12 mouse cellular contexts compared by ENCODE assay signal in the genomic region with DNA sequence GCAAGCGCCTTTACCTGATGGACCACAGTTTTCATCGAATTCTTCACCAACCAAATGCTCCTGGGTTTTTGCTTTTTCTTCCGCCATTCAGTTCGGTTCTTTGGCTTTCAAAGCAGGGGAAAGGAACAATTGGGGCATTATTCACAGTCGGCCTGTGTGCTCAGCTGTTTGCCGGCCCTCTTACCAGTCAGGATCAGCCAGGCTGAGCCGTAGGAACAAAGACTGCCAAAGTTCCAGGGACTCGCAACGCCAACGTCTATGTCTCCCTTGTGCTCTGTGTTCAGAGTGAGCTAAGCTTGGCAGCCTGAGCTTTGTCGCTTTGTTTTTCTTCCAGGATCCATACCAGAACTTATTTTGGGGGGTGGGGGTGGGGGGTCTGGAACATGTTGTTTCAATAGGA. TPM values are rescaled to one million over a fixed set of nuclear protein-coding genes. Genes with fewer than 3 reads are reported as not detected.
A peak's percentile ranks its signal among the peaks of the same experiment; 100 is the strongest.
DNase-seq lines count a peak whose midpoint lies in the region; ATAC-seq and TF ChIP-seq lines count a peak whose summit lies in the region.
"Had no signal": no experiment of that assay in that cellular context is flagged by ENCODE, and none has a peak within 500 bp of the region (broad histone marks: within the 10 kb centered on the region; RNA-seq: fewer than 3 reads in every experiment).

No protein-coding gene starts in this region.

- H3K36me3 ChIP-seq in forebrain, embryonic 11.5 days (ENCODE audit: control insufficient read depth, insufficient read depth, low read length) = no peaks in the 10 kb centered on the region
- no peaks in the 10 kb centered on the region for H3K36me3 ChIP-seq in liver, embryonic 11.5 days (ENCODE audit: control insufficient read depth, insufficient read depth, low read length)
- H3K36me3 ChIP-seq in kidney, embryonic 15.5 days = no peaks in the 10 kb centered on the region

- no peak overlapping the region for H3K9ac ChIP-seq in forebrain, embryonic 11.5 days (ENCODE audit: low read length)
- no peak overlapping the region for H3K9ac ChIP-seq in liver, embryonic 11.5 days (ENCODE audit: low read depth, low read length)
- no peak overlapping the region for H3K9ac ChIP-seq in kidney, embryonic 15.5 days

- H3K27me3 ChIP-seq in forebrain, embryonic 11.5 days (ENCODE audit: control insufficient read depth, insufficient read depth, low read length) = no peaks in the 10 kb centered on the region; the same call in 1 of the 2 replicates
- peaks cover 4% of the 10 kb centered on the region for H3K27me3 ChIP-seq in liver, embryonic 11.5 days (replicated peaks; ENCODE audit: control insufficient read depth, insufficient read depth, low read length)
- peaks cover 9% of the 10 kb centered on the region for H3K27me3 ChIP-seq in kidney, embryonic 15.5 days
- H3K27me3 ChIP-seq: CH12.LX had no signal

- no peak for ATAC-seq in forebrain, embryonic 11.5 days (replicated peaks; ENCODE audit: low FRiP score)
- ATAC-seq in liver, embryonic 11.5 days (replicated peaks; ENCODE audit: low FRiP score) = no peak
- no peak for ATAC-seq in kidney, embryonic 15.5 days (replicated peaks; ENCODE audit: low FRiP score)
- ATAC-seq in CD4-positive, CD25-positive, alpha-beta regulatory T cell, adult 4 months = no peak

- no peak overlapping the region for H3K4me3 ChIP-seq in forebrain, embryonic 11.5 days (ENCODE audit: low read depth, low read length)
- H3K4me3 ChIP-seq in liver, embryonic 11.5 days (ENCODE audit: low read depth, low read length) = no peak overlapping the region
- no peak overlapping the region for H3K4me3 ChIP-seq in kidney, embryonic 15.5 days (replicated peaks)

- no peak for TF ChIP-seq CTCF in brain, embryonic 14.5 days (IDR thresholded peaks at IDR 0.05; ENCODE audit: borderline replicate concordance, extremely low read depth, insufficient read depth, insufficient read length)

- DNase-seq in layer of hippocampus, adult 18-20 months (ENCODE audit: low spot score in 2 of 2) = peak; percentile 25 to 77
- DNase-seq in layer of hippocampus, adult 9-10 months (ENCODE audit: low spot score) = no peak
- peak; percentile 84 for DNase-seq in brain, embryonic 14.5 days (ENCODE audit: low read depth)
- peak; percentile 58 for DNase-seq in forebrain, embryonic 11.5 days (ENCODE audit: low spot score)
- DNase-seq in left cerebral cortex, adult 9 months (ENCODE audit: low spot score in 2 of 2) = peak; percentile 32 to 33
- DNase-seq in liver, embryonic 11.5 days (ENCODE audit: low spot score) = no peak
- DNase-seq: heart, adult 11 months; kidney, postnatal 10 days; lung, adult 2 months had no signal

- peak overlapping the region; percentile 27; the same call in 1 of the 2 replicates for H3K27ac ChIP-seq in forebrain, embryonic 11.5 days (ENCODE audit: low read depth, low read length)
- no peak overlapping the region for H3K27ac ChIP-seq in liver, embryonic 11.5 days (ENCODE audit: low read depth, low read length)
- H3K27ac ChIP-seq in kidney, embryonic 15.5 days = no peak overlapping the region

- H3K4me1 ChIP-seq in forebrain, embryonic 11.5 days (replicated peaks; ENCODE audit: control insufficient read depth, insufficient read depth, low read length) = peaks cover 2% of the 10 kb centered on the region; the same call in 1 of the 2 replicates
- H3K4me1 ChIP-seq in liver, embryonic 11.5 days (replicated peaks; ENCODE audit: control insufficient read depth, insufficient read depth, low read length) = no peaks in the 10 kb centered on the region
- H3K4me1 ChIP-seq in kidney, embryonic 15.5 days = peaks cover 25% of the 10 kb centered on the region

- no peak overlapping the region for H3K4me2 ChIP-seq in forebrain, embryonic 11.5 days (ENCODE audit: low read depth, low read length, severe bottlenecking)
- H3K4me2 ChIP-seq in liver, embryonic 11.5 days = no peak overlapping the region
- H3K4me2 ChIP-seq in kidney, embryonic 15.5 days = no peak overlapping the region

- TF ChIP-seq POLR2A in brain, embryonic 14.5 days (IDR thresholded peaks at IDR 0.05; ENCODE audit: borderline replicate concordance, extremely low read depth, insufficient read depth, insufficient read length, poor library complexity, severe bottlenecking) = no peak

- 23% methylated on average over 11 of the region's 11 CpGs for WGBS in forebrain, embryonic 11.5 days
- WGBS in liver, embryonic 11.5 days = 80% methylated on average over 11 of the region's 11 CpGs
- 80% methylated on average over 11 of the region's 11 CpGs for WGBS in kidney, embryonic 15.5 days

- H3K9me3 ChIP-seq in forebrain, embryonic 11.5 days (ENCODE audit: control insufficient read depth, low read length) = no peaks in the 10 kb centered on the region; the same call in 1 of the 2 replicates
- H3K9me3 ChIP-seq in liver, embryonic 11.5 days (ENCODE audit: control insufficient read depth, low read length) = no peaks in the 10 kb centered on the region
- H3K9me3 ChIP-seq in kidney, embryonic 15.5 days (replicated peaks) = no peaks in the 10 kb centered on the region

RNA-seq across cellular contexts. Expression of a gene that starts 28.9 kb away (rescaled TPM):
- 10 to 100 TPM; 84.3 to 89.0 TPM for total RNA-seq in layer of hippocampus, adult 18-20 months (2021)
- polyA plus RNA-seq in brain, embryonic 14.5 days (2012; rRNA removed) = 98.9 and 133 TPM in 2 replicates
- polyA plus RNA-seq in forebrain, embryonic 11.5 days (2014; fragmentation: Nextera tagmentation; extraction: Ambion mirVana) = 30.9 and 31.1 TPM in 2 replicates
- polyA plus RNA-seq in liver, embryonic 11.5 days (2014; fragmentation: Nextera tagmentation; extraction: Ambion mirVana) = 17.7 and 18.3 TPM in 2 replicates
- 18.4 and 19.6 TPM in 2 replicates for polyA plus RNA-seq in kidney, embryonic 15.5 days (2015; fragmentation: Nextera tagmentation; extraction: Ambion mirVana)
- polyA plus RNA-seq in CD4-positive, CD25-positive, alpha-beta regulatory T cell, adult 4 months (2017; shearing (Covaris generic)) = 1 to 10 TPM; 1.7 to 2.7 TPM

Comparison
In these comparisons a context has a peak if more than half of its experiments do, and no peak if none do; other contexts are left out.
1. DNase-seq: peak in layer of hippocampus, adult 18-20 months (2 of 2), brain, embryonic 14.5 days (single experiment), forebrain, embryonic 11.5 days (single experiment) and left cerebral cortex, adult 9 months (2 of 2); none in layer of hippocampus, adult 9-10 months (single experiment) and liver, embryonic 11.5 days (single experiment).